Mouse (Mus musculus) naive thymus-derived CD4-positive, alpha-beta T cell, adult 2 months (primary cell): ENCODE measurements around the gene Nt5c1a.

Experiments used
- DNase-seq: peaks from one replicate; pipeline ENCODE4 v3.0.0-alpha.2; 2011; ENCODE audit warnings: low read depth

The Nt5c1a gene

GRCm38 (mm10) chr4:123248971-123249567, 47.8 kb downstream of the Nt5c1a start:
- DNase-seq: no peak

- no peak for DNase-seq
These were observed 50.9 kb downstream of the Nt5c1a start for GRCm38 (mm10) chr4:123252214-123252613.

- DNase-seq: peak; percentile 67
These were observed 53.3 kb downstream of the Nt5c1a start for GRCm38 (mm10) chr4:123254617-123255016.

GRCm38 (mm10) chr4:123260071-123260746, 58.9 kb downstream of the Nt5c1a start:
- DNase-seq: no peak

GRCm38 (mm10) chr4:123261721-123262401, 60.6 kb downstream of the Nt5c1a start, which contains the start of gene Pabpc4:
Gene Pabpc4, plus strand, starts transcription at chr4:123262351.
- no peak for DNase-seq
